Mouse (Mus musculus) midbrain, embryonic 10.5 days (tissue): Measurements from ENCODE around the gene Nap1l4. TPM values are rescaled to one million over a fixed set of nuclear protein-coding genes. Genes with fewer than 3 reads are reported as not detected.

ENCODE experiments used
- DNase-seq: peaks from one replicate; pipeline ENCODE4 v3.0.0-alpha.2; 2017; ENCODE audit warnings: low spot score
- H3K27ac ChIP-seq: fragments of 300-500 bp; sonication (generic); replicated peaks from 2 replicates; pipeline ENCODE4 v1.5.1; 2016; ENCODE audit warnings: mild to moderate bottlenecking
- H3K27me3 ChIP-seq: fragments of 300-500 bp; sonication (generic); 2 replicates; pipeline ENCODE4 v1.6.1; 2016; ENCODE audit warnings: low read depth, mild to moderate bottlenecking; ENCODE audit not compliant: poor library complexity, severe bottlenecking
- H3K36me3 ChIP-seq: fragments of 300-500 bp; sonication (generic); 2 replicates; pipeline ENCODE4 v1.6.1; 2016; ENCODE audit warnings: mild to moderate bottlenecking, moderate library complexity
- H3K4me1 ChIP-seq: fragments of 300-500 bp; sonication (generic); 2 replicates; pipeline ENCODE4 v1.6.1; 2016
- H3K4me3 ChIP-seq: fragments of 300-500 bp; sonication (generic); 2 replicates; pipeline ENCODE4 v1.5.1; 2016; ENCODE audit warnings: mild to moderate bottlenecking, moderate library complexity
- H3K9me3 ChIP-seq: fragments of 300-500 bp; sonication (generic); replicated peaks from 2 replicates; pipeline ENCODE4 v1.6.1; 2016; ENCODE audit warnings: mild to moderate bottlenecking
- WGBS: fragments of 180-500 bp; shearing (Covaris S2); methylation state at CpG from one replicate; pipeline ENCODE4 v1.1.7; 2016; 5-methylcytosine and 5-hydroxymethylcytosine counted together
- polyA plus RNA-seq: library from polyadenylated mRNA; unstranded; fragments of >200 nt; fragmentation: Nextera tagmentation; extraction: Ambion mirVana; gene quantifications from 2 replicates; pipeline ENCODE4 v1.2.1, GENCODE M21; 2016

The Nap1l4 gene
- polyA plus RNA-seq, 1 experiment from 2014 or later: 382 TPM

- no peak overlapping the region for H3K4me3 ChIP-seq
- WGBS: 85% methylated on average over 8 of the region's 8 CpGs
- H3K36me3 ChIP-seq: no peaks in the 10 kb centered on the region
- no peak overlapping the region for H3K27ac ChIP-seq
- no peaks in the 10 kb centered on the region for H3K4me1 ChIP-seq
- no peak for DNase-seq
- no peaks in the 10 kb centered on the region for H3K9me3 ChIP-seq
- H3K27me3 ChIP-seq: peaks cover 35% of the 10 kb centered on the region
These were observed 53.6 kb downstream of the Nap1l4 start for GRCm38 (mm10) chr7:143495104-143495961.

DNA sequence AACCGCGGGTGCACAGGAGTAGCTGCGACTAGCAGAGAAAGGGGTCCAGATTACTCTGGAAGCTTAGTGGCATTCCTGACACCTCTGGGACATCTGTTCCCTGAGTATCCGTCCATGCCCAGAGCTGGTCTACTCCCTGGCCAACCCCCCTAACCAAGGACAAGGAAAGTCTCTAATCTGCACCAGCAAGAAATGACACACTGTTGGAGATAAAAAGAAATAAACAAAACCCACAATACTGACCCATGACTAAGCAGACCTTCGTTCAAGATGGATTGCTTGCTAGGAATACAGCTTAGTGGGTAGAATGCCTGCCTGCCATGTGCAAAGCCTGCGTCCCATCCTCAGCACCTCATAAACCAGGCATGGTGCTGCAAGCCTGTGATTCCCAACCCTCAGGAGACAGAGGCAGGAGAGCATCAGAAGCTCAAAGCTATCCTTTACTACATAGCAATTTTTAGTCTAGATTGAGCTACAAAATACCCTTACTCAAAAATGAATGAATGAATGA is 55.2 kb downstream of the Nap1l4 start:
- H3K27me3 ChIP-seq: peaks cover 30% of the 10 kb centered on the region; the same call in 1 of the 2 replicates
- H3K4me1 ChIP-seq: no peaks in the 10 kb centered on the region
- H3K27ac ChIP-seq: no peak overlapping the region
- H3K4me3 ChIP-seq: no peak overlapping the region
- no peaks in the 10 kb centered on the region for H3K9me3 ChIP-seq
- no peak for DNase-seq
- 87% methylated on average over 6 of the region's 6 CpGs for WGBS
- H3K36me3 ChIP-seq: no peaks in the 10 kb centered on the region

- Histone ChIP-seq H3K36me3 (no peaks in the 10 kb centered on the region), H3K27me3 (peaks cover 18% of the 10 kb centered on the region; the same call in 1 of the 2 replicates), H3K9me3 (no peaks in the 10 kb centered on the region), H3K27ac (no peak overlapping the region), H3K4me1 (no peaks in the 10 kb centered on the region), H3K4me3 (no peak overlapping the region)
- DNase-seq: no peak
- 86% methylated on average over 6 of the region's 6 CpGs for WGBS
These were observed 59.2 kb downstream of the Nap1l4 start for GRCm38 (mm10) chr7:143489735-143490134.

- WGBS: 15% methylated on average over 6 of the region's 6 CpGs
- Histone ChIP-seq H3K27ac (peak overlapping the region; percentile 58; the same call in 1 of the 2 replicates), H3K36me3 (no peaks in the 10 kb centered on the region), H3K4me1 (peaks cover 9% of the 10 kb centered on the region), H3K27me3 (peaks cover 14% of the 10 kb centered on the region), H3K4me3 (no peak overlapping the region), H3K9me3 (no peaks in the 10 kb centered on the region)
- DNase-seq: no peak
These were observed 66.4 kb downstream of the Nap1l4 start for GRCm38 (mm10) chr7:143482541-143482940.

DNA sequence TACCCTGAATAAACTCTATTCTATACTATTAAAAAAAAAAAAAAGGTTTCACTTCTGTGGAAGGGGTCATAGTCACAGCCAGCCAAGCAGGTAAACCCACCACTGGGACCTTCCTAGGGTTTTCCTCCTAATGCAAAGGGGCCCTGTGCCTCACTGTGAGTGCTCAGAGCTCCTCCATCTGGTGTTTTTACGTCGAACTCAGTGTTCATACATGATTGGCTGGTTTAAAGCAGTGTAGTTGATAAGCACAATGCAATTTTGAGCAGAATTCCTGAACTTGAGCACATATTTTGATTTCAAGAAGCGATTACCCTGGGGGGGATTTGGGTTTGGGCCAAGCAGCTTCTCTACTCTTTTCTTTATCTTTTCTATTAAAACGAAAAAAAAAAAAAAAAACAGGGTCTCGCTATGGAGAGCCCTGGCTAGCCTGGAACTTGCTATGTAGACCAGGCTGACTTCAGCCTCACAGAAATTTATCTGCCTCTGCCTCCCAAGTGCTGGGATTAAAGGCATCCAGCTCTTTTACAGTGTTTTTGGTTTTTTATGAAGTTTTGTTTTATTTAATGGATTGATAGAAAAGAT is 67.0 kb downstream of the Nap1l4 start:
- H3K36me3 ChIP-seq: no peaks in the 10 kb centered on the region
- no peaks in the 10 kb centered on the region for H3K9me3 ChIP-seq
- no peak overlapping the region for H3K4me3 ChIP-seq
- peaks cover 14% of the 10 kb centered on the region for H3K27me3 ChIP-seq
- peaks cover 9% of the 10 kb centered on the region for H3K4me1 ChIP-seq
- WGBS: 56% methylated on average over 5 of the region's 5 CpGs
- no peak for DNase-seq
- no peak overlapping the region for H3K27ac ChIP-seq

DNA sequence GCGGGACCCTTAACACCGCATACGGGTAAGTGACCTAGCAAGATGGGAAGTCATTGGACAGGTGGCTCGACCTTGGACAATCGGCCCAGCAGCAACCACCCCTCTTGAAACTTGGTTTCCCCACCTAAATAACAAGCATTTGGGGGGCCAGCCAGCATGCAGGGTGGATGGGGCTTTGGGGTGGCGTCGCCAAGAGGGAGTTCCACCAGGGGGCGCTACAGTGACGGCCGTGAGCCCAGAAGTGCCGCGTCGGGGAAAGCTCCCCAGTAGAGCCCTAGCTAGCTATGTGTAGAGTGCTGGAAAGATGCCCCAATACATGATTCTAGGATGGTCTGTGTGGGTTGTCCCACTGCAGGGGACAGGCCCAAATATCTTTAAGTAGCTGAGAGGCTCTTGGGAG is 68.4 kb downstream of the Nap1l4 start:
- H3K27me3 ChIP-seq: peaks cover 14% of the 10 kb centered on the region
- H3K4me3 ChIP-seq: no peak overlapping the region
- H3K4me1 ChIP-seq: peaks cover 9% of the 10 kb centered on the region
- H3K9me3 ChIP-seq: no peaks in the 10 kb centered on the region
- H3K36me3 ChIP-seq: no peaks in the 10 kb centered on the region
- no peak overlapping the region for H3K27ac ChIP-seq
- peak; percentile 49 for DNase-seq
- WGBS: 39% methylated on average over 13 of the region's 13 CpGs

DNA sequence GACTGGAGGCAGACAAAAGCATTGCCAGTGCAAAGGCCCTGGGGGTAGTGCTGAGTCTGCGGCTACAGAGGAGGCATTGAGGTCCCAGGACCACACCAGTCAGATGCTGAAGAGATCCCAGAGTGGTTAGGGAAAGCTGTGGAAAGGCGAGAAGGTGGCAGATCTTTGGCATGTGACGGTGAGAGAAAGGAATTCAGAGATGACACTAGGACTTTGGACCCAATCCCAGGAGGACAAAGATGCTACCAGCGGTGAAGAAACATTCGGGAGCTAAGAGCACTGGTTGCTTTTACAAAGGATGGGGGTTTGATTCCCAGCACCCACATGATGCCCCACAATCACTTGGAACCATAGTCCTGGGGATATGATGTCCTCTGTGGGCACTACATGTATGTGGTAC is 71.1 kb downstream of the Nap1l4 start:
- WGBS: 91% methylated on average over 5 of the region's 5 CpGs
- peaks cover 13% of the 10 kb centered on the region for H3K4me1 ChIP-seq
- H3K4me3 ChIP-seq: no peak overlapping the region
- no peak overlapping the region for H3K27ac ChIP-seq
- H3K9me3 ChIP-seq: no peaks in the 10 kb centered on the region
- no peak for DNase-seq
- no peaks in the 10 kb centered on the region for H3K36me3 ChIP-seq
- H3K27me3 ChIP-seq: peaks cover 14% of the 10 kb centered on the region

DNA sequence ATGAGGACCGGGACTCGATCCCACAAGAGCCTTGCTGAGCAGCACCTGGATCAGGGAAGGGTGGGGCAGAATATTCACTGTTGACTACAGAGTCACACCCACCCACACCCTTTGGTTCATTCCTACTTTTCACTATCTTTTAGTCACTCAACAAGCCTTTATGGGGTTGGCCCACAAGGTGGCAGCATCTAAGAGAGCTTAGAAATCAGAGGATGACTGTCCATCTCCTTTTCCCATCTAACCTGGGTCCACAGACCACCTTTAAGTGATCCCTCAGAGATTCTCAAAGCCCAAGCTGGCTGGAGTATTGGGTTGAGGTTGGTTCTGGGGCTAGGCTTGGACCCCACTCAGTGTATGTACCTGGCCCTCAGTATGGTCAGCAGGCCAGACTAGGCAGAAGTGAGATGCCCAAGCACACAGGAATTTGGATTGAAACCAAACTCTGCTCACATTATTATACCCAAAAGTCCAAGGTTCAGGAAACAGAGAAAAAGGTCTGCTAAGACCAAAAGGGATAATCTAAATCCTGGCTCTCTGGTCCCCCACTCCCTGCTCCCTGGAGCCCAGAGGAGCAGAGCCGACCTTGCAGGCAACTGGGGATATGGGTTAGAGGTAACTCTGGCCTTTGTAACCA is 72.1 kb downstream of the Nap1l4 start:
- WGBS: 90% methylated on average over 3 of the region's 3 CpGs
- Histone ChIP-seq H3K27ac (no peak overlapping the region), H3K4me1 (peaks cover 5% of the 10 kb centered on the region), H3K27me3 (peaks cover 14% of the 10 kb centered on the region), H3K36me3 (no peaks in the 10 kb centered on the region), H3K4me3 (no peak overlapping the region), H3K9me3 (no peaks in the 10 kb centered on the region)
- DNase-seq: no peak

DNA sequence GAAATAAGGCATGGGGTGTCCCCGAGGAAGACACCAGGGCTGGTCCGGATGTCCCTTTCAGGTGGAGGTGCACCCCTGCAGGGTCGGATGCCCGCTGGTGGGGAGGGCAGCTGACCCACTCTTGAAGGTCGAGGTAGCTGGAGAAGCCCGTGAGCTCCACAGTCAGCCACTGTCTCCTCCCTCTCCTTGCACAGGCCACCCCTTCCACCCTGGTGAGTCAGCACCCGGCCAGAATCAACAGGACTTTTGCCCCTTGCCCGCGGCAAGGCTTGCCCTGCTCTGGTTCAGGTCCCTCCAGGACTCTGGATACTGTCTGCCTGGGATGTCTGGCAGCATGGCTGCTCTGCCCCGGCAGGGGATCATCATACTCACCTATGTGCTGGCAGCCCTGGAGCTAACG is 73.0 kb downstream of the Nap1l4 start:
- WGBS: 87% methylated on average over 11 of the region's 11 CpGs
- Histone ChIP-seq H3K27ac (no peak overlapping the region), H3K27me3 (peaks cover 12% of the 10 kb centered on the region), H3K9me3 (no peaks in the 10 kb centered on the region), H3K4me3 (no peak overlapping the region), H3K4me1 (peaks cover 5% of the 10 kb centered on the region), H3K36me3 (no peaks in the 10 kb centered on the region)
- no peak for DNase-seq

DNA sequence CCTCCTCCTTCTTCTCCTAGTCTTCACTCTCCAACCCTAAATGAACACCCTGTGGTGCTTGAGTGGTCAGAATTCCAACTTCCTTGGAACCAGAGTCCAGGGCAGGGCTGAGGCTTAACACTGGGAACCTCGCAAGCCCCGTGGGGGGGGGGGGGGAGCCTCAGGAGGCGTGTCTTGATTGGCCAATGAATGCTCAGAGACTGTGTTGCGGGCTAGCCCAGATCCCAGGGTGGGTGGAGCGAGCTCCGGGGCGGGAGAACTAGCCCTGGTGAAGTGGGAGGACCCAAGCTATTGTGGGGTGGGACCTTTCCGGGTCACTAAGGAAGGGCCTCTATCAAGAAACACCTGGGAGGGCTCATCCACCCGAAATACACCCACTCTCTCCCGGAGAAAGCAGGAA is 74.1 kb downstream of the Nap1l4 start:
- no peaks in the 10 kb centered on the region for H3K9me3 ChIP-seq
- WGBS: 27% methylated on average over 10 of the region's 10 CpGs
- no peak for DNase-seq
- no peaks in the 10 kb centered on the region for H3K36me3 ChIP-seq
- H3K27ac ChIP-seq: no peak overlapping the region
- H3K4me1 ChIP-seq: peaks cover 7% of the 10 kb centered on the region
- H3K4me3 ChIP-seq: no peak overlapping the region
- peaks cover 8% of the 10 kb centered on the region; the same call in 1 of the 2 replicates for H3K27me3 ChIP-seq

- H3K4me1 ChIP-seq: peaks cover 13% of the 10 kb centered on the region
- DNase-seq: no peak
- no peaks in the 10 kb centered on the region for H3K36me3 ChIP-seq
- no peaks in the 10 kb centered on the region for H3K9me3 ChIP-seq
- peaks cover 10% of the 10 kb centered on the region for H3K27me3 ChIP-seq
- no peak within 1 kb of the TSS for H3K27ac ChIP-seq
- 55% methylated on average over 4 of the region's 4 CpGs for WGBS
- H3K4me3 ChIP-seq: no peak within 1 kb of the TSS
These were observed 75.4 kb downstream of the Nap1l4 start, which contains the start of gene Slc22a18 for GRCm38 (mm10) chr7:143473347-143474101. Slc22a18 (plus strand) TSS chr7:143473736.

DNA sequence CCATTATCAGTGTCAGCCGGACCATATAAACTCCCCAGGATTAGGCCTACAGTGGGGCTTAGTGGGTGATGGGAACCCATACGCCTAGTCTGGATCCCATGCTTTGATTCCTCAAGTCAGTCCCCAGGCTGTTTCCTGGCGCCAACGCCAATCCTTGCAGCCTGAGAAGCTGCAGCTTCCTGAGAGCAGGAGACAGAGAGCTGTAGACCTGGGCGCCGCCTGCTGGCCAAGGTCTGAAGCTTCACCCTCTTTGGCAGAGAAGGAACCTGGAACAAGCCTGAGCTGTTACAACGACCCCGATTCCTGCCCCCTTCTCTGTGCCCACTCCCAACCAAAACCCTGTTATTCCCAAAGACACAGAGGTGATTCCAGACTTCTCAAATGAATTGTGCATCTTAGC is 79.0 kb downstream of the Nap1l4 start:
- Histone ChIP-seq H3K27ac (0 out of 2 replicates have a peak overlapping the region, but pooled peaks have one; percentile 19), H3K36me3 (no peaks in the 10 kb centered on the region), H3K27me3 (peaks cover 39% of the 10 kb centered on the region), H3K4me1 (peaks cover 44% of the 10 kb centered on the region), H3K9me3 (peaks cover 4% of the 10 kb centered on the region), H3K4me3 (no peak overlapping the region)
- WGBS: 26% methylated on average over 8 of the region's 8 CpGs
- peak; percentile 80 for DNase-seq
